Mouse (Mus musculus): ENCODE results near the gene Synrg.

DNA sequence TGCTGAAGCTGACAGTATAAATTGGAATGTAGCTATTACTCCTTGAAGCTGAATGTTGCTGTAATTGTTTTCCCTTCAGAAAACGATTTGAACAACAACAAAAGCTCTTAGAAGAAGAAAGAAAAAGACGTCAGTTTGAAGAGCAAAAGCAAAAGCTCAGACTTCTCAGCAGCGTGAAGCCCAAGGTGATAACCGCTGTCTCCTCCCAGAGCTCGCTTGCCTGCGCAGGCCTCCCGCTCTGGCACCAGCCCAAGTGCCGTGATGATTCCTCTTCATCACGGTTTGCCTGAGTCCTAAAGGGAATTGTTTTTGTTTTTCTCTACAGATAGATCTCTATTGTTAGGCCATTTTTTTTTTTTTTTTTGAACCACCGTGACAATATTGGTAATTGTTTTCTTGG lies 17.1 kb downstream of the Synrg start:
- TF ChIP-seq CTCF (conservative IDR thresholded peaks at IDR 0.05; ENCODE audit: insufficient read depth, insufficient read length, low read depth, low read length) (no peak), POLR2A (IDR thresholded peaks at IDR 0.05; ENCODE audit: low read depth, low read length) (no peak)

Data from kidney, adult 2 months (tissue).